Mouse (Mus musculus) embryonic facial prominence, embryonic 14.5 days (tissue): ENCODE results near the gene Tcap. TPM values are rescaled to one million over a fixed set of nuclear protein-coding genes. Genes with fewer than 3 reads are reported as not detected.

Source experiments
- ATAC-seq: fragments of 200-750 bp; cut with Nextera tagmentation; 2 replicates; pipeline ENCODE4 v1.8.0; 2017; ENCODE audit warnings: low read depth, moderate number of reproducible peaks, moderate TSS enrichment
- DNase-seq: peaks from one replicate; pipeline ENCODE4 v3.0.0-alpha.2; 2015; ENCODE audit warnings: low spot score
- H3K27ac ChIP-seq: fragments of 300-500 bp; sonication (generic); replicated peaks from 2 replicates; pipeline ENCODE4 v1.5.1; 2014; ENCODE audit warnings: low read depth, mild to moderate bottlenecking, low read length, moderate library complexity
- H3K27me3 ChIP-seq: fragments of 300-500 bp; sonication (generic); replicated peaks from 2 replicates; pipeline ENCODE4 v1.6.1; 2014; ENCODE audit warnings: low read length; ENCODE audit not compliant: control insufficient read depth, insufficient read depth
- H3K36me3 ChIP-seq: fragments of 300-500 bp; sonication (generic); 2 replicates; pipeline ENCODE4 v1.6.1; 2014; ENCODE audit warnings: low read length, mixed read lengths; ENCODE audit not compliant: control insufficient read depth, insufficient read depth
- H3K4me1 ChIP-seq: fragments of 300-500 bp; sonication (generic); 2 replicates; pipeline ENCODE4 v1.6.1; 2014; ENCODE audit warnings: antibody characterized with exemption, low read length; ENCODE audit not compliant: control insufficient read depth, insufficient read depth
- H3K4me2 ChIP-seq: fragments of 300-500 bp; sonication (generic); 2 replicates; pipeline ENCODE4 v1.6.1; 2014; ENCODE audit warnings: low read depth, mild to moderate bottlenecking, low read length, moderate library complexity, mixed read lengths
- H3K4me3 ChIP-seq: fragments of 300-500 bp; sonication (generic); 2 replicates; pipeline ENCODE4 v1.5.1; 2014; ENCODE audit warnings: low read depth, mild to moderate bottlenecking, low read length
- H3K9ac ChIP-seq: fragments of 300-500 bp; sonication (generic); 2 replicates; pipeline ENCODE4 v1.6.1; 2014; ENCODE audit warnings: low read depth, mild to moderate bottlenecking, low read length, moderate library complexity, mixed read lengths
- H3K9me3 ChIP-seq: fragments of 300-500 bp; sonication (generic); 2 replicates; pipeline ENCODE4 v1.6.1; 2016; ENCODE audit warnings: low read length; ENCODE audit not compliant: control insufficient read depth
- WGBS: fragments of 180-500 bp; shearing (Covaris S2); extraction: QIAGEN DNeasy Blood & Tissue Kit; methylation state at CpG from one replicate; pipeline ENCODE4 v1.1.7; 2014; 5-methylcytosine and 5-hydroxymethylcytosine counted together
- polyA plus RNA-seq: library from polyadenylated mRNA; unstranded; fragments of >200 nt; fragmentation: Nextera tagmentation; extraction: Ambion mirVana; gene quantifications from 2 replicates; pipeline ENCODE4 v1.2.1, GENCODE M21; 2014

The Tcap gene
- polyA plus RNA-seq, 1 experiment from 2014 or later: 27.7 TPM

DNA sequence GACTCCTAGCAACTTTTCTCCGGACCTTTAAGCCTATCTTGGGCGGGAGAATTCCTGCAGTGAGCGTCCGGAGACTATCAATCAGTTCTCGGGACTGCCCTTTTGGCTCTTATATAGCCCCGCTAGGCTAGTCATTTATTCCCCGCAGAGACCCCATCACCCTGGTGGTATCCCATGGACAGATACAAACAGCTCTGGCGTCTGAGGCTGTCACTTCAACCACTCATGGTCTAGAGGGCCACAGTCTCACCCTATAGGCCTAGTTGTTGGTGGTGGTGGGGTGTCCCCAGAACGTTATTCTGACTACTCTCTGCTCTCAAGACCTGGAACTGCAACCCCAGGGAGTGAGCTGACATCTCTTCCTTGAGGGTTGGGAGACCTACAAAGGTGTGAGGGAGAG, 34.3 kb upstream of the Tcap start:
- H3K4me3 ChIP-seq: peak overlapping the region; percentile 50; the same call in 1 of the 2 replicates

DNA sequence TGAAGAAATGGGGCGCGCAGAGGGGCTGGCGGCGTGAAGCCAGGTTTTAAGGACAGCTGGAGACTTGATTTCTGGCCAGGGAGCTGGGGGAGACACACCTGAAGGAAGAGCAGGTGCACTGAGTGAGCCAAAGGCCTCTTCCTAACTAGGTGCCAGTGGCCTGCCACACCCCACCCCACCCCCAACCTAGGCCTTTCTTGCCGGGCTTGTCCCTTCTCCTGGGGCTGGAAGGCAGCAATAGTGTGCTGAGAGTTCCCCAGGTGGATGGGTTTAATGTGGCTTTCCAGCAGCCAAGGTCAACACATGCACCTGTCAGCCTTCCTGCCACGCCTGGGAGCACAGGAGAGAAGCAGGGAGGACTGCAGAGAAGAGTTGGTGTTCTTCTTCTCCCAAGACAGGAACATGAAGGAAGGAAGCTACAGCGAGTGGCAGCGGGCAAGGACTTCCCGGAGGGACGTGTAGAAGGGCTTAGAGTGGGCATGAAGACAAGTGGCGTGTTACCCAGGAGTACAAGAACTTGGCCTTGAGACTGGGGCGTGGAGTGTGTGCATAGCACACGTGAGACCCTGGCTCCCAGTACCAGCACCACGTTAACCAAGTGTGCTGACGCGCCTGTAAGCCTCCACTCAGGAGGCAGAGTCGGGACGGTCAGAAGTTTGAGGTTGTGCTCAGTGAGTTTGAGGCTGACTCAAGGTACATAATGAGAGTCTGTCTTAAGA, 31.2 kb upstream of the Tcap start:
- Histone ChIP-seq H3K36me3 (no peaks in the 10 kb centered on the region), H3K9me3 (no peaks in the 10 kb centered on the region), H3K27me3 (peaks cover 70% of the 10 kb centered on the region), H3K4me2 (no peak overlapping the region), H3K4me1 (peaks cover 4% of the 10 kb centered on the region; the same call in 1 of the 2 replicates), H3K4me3 (no peak overlapping the region), H3K27ac (no peak overlapping the region), H3K9ac (no peak overlapping the region)
- ATAC-seq: no peak
- DNase-seq: no peak
- WGBS: 73% methylated on average over 18 of the region's 18 CpGs

More for the DNA sequence above, 34.3 kb upstream of the Tcap start:
- Histone ChIP-seq H3K27ac (no peak overlapping the region), H3K4me2 (peak overlapping the region; percentile 91; the same call in 1 of the 2 replicates), H3K9me3 (no peaks in the 10 kb centered on the region), H3K36me3 (no peaks in the 10 kb centered on the region), H3K4me1 (peaks cover 4% of the 10 kb centered on the region; the same call in 1 of the 2 replicates), H3K27me3 (peaks cover 87% of the 10 kb centered on the region), H3K9ac (peak overlapping the region; percentile 56; the same call in 1 of the 2 replicates)
- no peak for ATAC-seq
- WGBS: 4% methylated on average over 9 of the region's 9 CpGs
- DNase-seq: no peak

DNA sequence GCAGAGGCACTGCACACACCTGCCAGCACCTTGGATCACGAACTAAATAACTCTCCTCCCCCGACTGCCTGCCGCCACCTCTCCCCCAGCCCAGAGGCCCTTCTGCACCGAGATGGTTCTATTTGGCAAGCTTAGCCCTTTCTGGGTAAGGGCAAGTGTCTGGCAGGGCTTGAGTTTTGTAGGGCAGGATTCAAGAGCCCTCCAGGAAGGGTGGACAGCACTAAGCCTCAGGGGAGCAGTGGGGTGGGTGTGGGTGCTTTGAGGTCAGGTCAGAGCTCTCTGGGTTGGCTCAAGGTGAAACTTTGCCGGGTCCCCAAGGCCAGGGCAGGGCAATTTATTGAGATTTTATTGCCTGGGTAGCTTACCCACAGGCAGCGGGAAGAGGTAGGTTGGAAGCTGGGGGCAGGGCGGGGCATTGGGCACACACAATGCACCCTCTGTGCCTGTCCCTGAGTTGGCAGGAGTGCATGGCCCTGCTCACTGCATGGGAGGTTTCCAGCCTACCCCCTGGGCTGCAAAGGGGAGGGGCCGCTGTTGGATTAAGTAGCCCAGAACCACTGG, 29.9 kb upstream of the Tcap start:
- no peaks in the 10 kb centered on the region for H3K36me3 ChIP-seq
- no peak overlapping the region for H3K4me2 ChIP-seq
- peaks cover 4% of the 10 kb centered on the region; the same call in 1 of the 2 replicates for H3K4me1 ChIP-seq
- H3K27ac ChIP-seq: no peak overlapping the region
- 0 out of 2 replicates have a peak overlapping the region, but pooled peaks have one; percentile 30 for H3K9ac ChIP-seq
- no peak for ATAC-seq
- peaks cover 57% of the 10 kb centered on the region for H3K27me3 ChIP-seq
- WGBS: 40% methylated on average over 7 of the region's 8 CpGs
- H3K9me3 ChIP-seq: no peaks in the 10 kb centered on the region
- DNase-seq: no peak
- no peak overlapping the region for H3K4me3 ChIP-seq

DNA sequence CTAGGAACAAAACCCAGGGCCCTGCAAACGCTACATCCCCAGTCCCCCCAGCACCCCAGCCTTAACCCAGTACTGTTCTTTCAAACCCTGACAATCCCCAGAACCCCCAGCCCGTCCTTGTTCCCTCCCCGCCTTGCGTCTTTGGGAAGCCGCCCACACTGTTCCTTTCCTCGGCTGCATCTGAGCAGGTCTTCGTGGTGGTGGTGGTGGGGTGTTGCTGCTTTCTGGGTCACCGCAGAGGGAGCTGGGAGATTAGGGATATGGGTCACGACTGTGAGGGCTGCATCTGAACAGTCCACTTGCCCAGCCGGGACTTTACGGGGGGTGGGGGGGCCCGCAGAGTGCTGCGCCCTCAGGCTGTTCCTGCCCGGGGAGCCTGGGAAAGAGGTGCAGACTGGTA, 29.2 kb upstream of the Tcap start:
- Histone ChIP-seq H3K4me3 (no peak overlapping the region), H3K36me3 (no peaks in the 10 kb centered on the region), H3K9me3 (no peaks in the 10 kb centered on the region), H3K9ac (0 out of 2 replicates have a peak overlapping the region, but pooled peaks have one; percentile 30), H3K4me1 (peaks cover 8% of the 10 kb centered on the region; the same call in 1 of the 2 replicates), H3K27me3 (peaks cover 50% of the 10 kb centered on the region), H3K27ac (no peak overlapping the region), H3K4me2 (no peak overlapping the region)
- WGBS: 56% methylated on average over 14 of the region's 14 CpGs
- ATAC-seq: no peak
- DNase-seq: no peak

DNA sequence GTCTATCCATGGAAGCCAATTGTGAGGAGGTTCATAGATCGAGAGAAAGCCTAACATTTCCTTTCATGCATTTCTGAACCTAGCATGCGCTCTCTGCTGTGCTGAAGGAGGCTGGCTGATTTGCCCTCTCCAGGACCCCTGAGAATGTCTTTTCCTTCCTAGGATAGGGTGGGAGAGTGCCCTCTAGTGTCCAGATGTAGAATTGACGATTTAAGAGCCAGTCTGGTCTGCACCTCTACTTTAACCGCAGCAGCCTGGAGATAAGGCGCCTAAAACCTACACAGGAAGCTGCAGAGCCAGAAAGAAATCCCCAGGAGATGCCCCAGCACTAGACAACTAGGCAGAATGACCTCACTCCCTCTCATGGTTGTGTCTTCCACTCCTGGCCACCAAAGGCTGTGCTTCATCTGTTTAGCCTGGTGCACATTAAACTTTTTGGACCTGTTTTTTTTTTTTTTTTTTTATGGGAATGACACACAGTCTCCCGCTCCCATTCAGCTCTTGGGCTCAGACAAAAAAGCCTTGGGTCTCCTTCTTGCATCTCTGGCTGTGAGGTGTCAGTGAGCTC, 27.8 kb upstream of the Tcap start:
- Histone ChIP-seq H3K9ac (no peak overlapping the region), H3K4me2 (no peak overlapping the region), H3K4me1 (peaks cover 8% of the 10 kb centered on the region; the same call in 1 of the 2 replicates), H3K27ac (no peak overlapping the region), H3K27me3 (peaks cover 36% of the 10 kb centered on the region), H3K9me3 (no peaks in the 10 kb centered on the region), H3K36me3 (no peaks in the 10 kb centered on the region), H3K4me3 (no peak overlapping the region)
- WGBS: 7% methylated on average over 6 of the region's 6 CpGs
- DNase-seq (peak; percentile 83), ATAC-seq (0 out of 2 replicates have a peak, but pooled peaks have one; percentile 19)

DNA sequence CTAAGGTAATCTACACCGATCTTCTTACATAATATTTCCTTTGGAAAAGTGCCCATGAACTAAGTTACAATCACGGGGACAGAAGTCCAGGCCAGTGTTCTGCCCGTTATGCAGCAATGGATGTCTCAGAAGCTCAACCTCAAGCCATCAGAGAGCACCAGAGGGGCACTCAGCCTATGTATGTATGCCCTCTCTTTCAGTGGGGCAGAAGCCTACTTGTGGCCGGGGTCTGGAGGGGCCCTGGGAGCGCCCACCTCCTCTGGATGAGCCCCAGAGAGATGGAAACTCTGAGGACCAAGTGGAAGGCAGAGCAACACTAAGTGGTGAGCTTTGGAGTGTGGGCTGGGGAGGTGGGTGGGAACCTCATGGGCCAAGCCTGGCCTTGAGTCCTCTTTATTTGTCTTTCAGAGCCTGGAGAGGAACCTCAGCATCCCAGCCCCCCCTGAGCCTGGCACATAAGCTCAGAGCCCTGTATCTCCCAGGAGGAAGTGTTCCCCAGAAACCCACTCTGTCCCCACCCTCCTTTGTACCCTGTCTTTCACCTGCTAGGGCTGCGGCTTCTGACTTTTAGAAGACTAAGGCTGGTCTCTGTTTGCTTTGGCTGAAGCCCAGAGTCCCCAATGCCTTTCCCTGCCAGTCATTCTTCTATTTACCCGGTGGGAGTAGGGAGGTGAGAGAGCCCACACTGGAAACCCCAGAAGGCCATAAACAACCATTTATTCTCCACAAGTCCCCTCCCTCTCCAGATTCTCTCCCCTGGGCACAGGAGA, 26.8 kb upstream of the Tcap start:
- Histone ChIP-seq H3K9ac (no peak overlapping the region; the same call in 1 of the 2 replicates), H3K4me3 (no peak overlapping the region), H3K27ac (no peak overlapping the region), H3K9me3 (no peaks in the 10 kb centered on the region), H3K4me1 (peaks cover 8% of the 10 kb centered on the region; the same call in 1 of the 2 replicates), H3K4me2 (no peak overlapping the region), H3K36me3 (no peaks in the 10 kb centered on the region), H3K27me3 (peaks cover 26% of the 10 kb centered on the region)
- 75% methylated on average over 7 of the region's 7 CpGs for WGBS
- DNase-seq (no peak), ATAC-seq (no peak)

DNA sequence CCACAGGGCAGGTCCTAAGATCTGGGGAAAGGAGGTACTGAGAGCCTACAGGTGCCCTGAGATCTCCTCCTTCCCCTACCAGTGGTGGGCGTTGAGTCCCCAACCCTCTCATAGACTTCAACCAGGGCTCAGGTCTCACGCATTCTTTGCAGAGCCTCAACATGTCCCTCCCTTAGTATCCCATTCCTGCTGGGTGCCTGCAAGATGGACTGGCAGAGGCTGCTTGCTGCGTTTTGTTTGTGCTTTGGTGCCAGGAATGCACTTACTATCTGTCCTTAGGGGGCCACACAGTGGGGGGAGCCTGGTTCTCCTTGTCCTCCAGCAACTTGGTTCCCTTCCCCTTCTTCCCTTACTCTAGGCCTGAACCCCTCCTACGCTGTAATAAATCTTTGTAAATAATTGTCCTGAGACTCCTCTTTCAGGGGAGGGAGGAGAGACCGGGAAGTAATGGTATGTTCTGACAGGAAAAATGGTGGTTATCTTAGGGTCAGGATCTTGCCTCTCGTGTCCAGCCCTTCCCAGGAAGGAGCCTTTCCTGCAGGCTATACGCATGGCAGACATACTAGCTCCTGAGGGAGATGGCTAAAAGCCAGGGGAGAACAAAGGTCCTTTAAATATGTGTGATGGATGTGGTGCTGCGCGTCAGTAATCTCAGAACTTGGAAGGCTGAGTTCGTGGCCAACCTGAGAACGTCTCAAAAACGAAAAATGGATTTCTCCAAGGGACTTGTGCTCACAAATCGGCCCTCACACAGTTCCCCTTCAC, 26.0 kb upstream of the Tcap start:
- Histone ChIP-seq H3K4me2 (peak overlapping the region; percentile 79), H3K27me3 (peaks cover 21% of the 10 kb centered on the region; the same call in 1 of the 2 replicates), H3K36me3 (no peaks in the 10 kb centered on the region), H3K4me3 (peak overlapping the region; percentile 65), H3K9ac (peak overlapping the region; percentile 76), H3K27ac (peak overlapping the region; percentile 84), H3K4me1 (peaks cover 8% of the 10 kb centered on the region; the same call in 1 of the 2 replicates), H3K9me3 (no peaks in the 10 kb centered on the region)
- DNase-seq (no peak), ATAC-seq (0 out of 2 replicates have a peak, but pooled peaks have one; percentile 5)
- WGBS: 7% methylated on average over 13 of the region's 13 CpGs
